Mouse (Mus musculus): Measurements from ENCODE around the gene F3. TPM values are rescaled to one million over a fixed set of nuclear protein-coding genes. Genes with fewer than 3 reads are reported as not detected.
A peak's percentile ranks its signal among the peaks of the same experiment; 100 is the strongest.
"Not testable (repeated sequence)": the region's sequence is repeated elsewhere in the genome, so short reads cannot be mapped to it uniquely, and the experiment has no call there.

F3 gene
- polyA plus RNA-seq, 1 experiment from 2014 or later, result 7.8 TPM

- Histone ChIP-seq H3K4me3 (ENCODE audit: low read depth, low read length) (no peak overlapping the region), H3K4me1 (ENCODE audit: control insufficient read depth, insufficient read depth, low read length) (no peaks in the 10 kb centered on the region), H3K9me3 (ENCODE audit: control insufficient read depth, low read length) (no peaks in the 10 kb centered on the region), H3K4me2 (ENCODE audit: low read depth, low read length) (no peak overlapping the region), H3K36me3 (ENCODE audit: control insufficient read depth, insufficient read depth, low read length) (peaks cover 41% of the 10 kb centered on the region), H3K27me3 (ENCODE audit: control insufficient read depth, insufficient read depth, low read length) (no peaks in the 10 kb centered on the region), H3K27ac (ENCODE audit: low read depth, low read length) (no peak overlapping the region), H3K9ac (replicated peaks; ENCODE audit: low read depth, low read length) (no peak overlapping the region)
- WGBS, result 100% methylated on average over 3 of the region's 3 CpGs
- ATAC-seq (ENCODE audit: low read depth), result no peak
Measured at GRCm38 (mm10) chr3:121768770-121769169, 45.4 kb downstream of the F3 start.

- H3K27me3 ChIP-seq (ENCODE audit: control insufficient read depth, insufficient read depth, low read length); H3K36me3 ChIP-seq (ENCODE audit: control insufficient read depth, insufficient read depth, low read length); H3K4me2 ChIP-seq (ENCODE audit: low read depth, low read length); H3K4me1 ChIP-seq (ENCODE audit: control insufficient read depth, insufficient read depth, low read length); ATAC-seq (ENCODE audit: low read depth); H3K4me3 ChIP-seq (ENCODE audit: low read depth, low read length); H3K9me3 ChIP-seq (ENCODE audit: control insufficient read depth, low read length); H3K27ac ChIP-seq (ENCODE audit: low read depth, low read length); H3K9ac ChIP-seq (replicated peaks; ENCODE audit: low read depth, low read length): not testable (repeated sequence)
- 98% methylated on average over 4 of the region's 4 CpGs for WGBS
Measured at GRCm38 (mm10) chr3:121773336-121773735, 50.0 kb downstream of the F3 start.

- Histone ChIP-seq H3K4me2 (ENCODE audit: low read depth, low read length) (no peak overlapping the region), H3K9ac (replicated peaks; ENCODE audit: low read depth, low read length) (no peak overlapping the region)
Measured at GRCm38 (mm10) chr3:121777943-121778342, 54.6 kb downstream of the F3 start.

GRCm38 (mm10) chr3:121783020-121783419 is 59.7 kb downstream of the F3 start:
- H3K27me3 ChIP-seq (ENCODE audit: control insufficient read depth, insufficient read depth, low read length), result no peaks in the 10 kb centered on the region
- ATAC-seq (ENCODE audit: low read depth), result no peak
- no peaks in the 10 kb centered on the region for H3K9me3 ChIP-seq (ENCODE audit: control insufficient read depth, low read length)
- H3K4me3 ChIP-seq (ENCODE audit: low read depth, low read length), result no peak overlapping the region
- H3K9ac ChIP-seq (replicated peaks; ENCODE audit: low read depth, low read length), result no peak overlapping the region
- no peak overlapping the region for H3K4me2 ChIP-seq (ENCODE audit: low read depth, low read length)
- no peak overlapping the region for H3K27ac ChIP-seq (ENCODE audit: low read depth, low read length)
- H3K4me1 ChIP-seq (ENCODE audit: control insufficient read depth, insufficient read depth, low read length), result no peaks in the 10 kb centered on the region
- 0 out of 2 replicates have a peak, but pooled peaks cover 3% of the 10 kb centered on the region for H3K36me3 ChIP-seq (ENCODE audit: control insufficient read depth, insufficient read depth, low read length)
- WGBS, result 87% methylated on average over 6 of the region's 6 CpGs

More at GRCm38 (mm10) chr3:121777943-121778342, 54.6 kb downstream of the F3 start:
- WGBS, result 44% methylated on average over 7 of the region's 7 CpGs
- Histone ChIP-seq H3K4me3 (ENCODE audit: low read depth, low read length) (no peak overlapping the region), H3K27ac (ENCODE audit: low read depth, low read length) (no peak overlapping the region), H3K36me3 (ENCODE audit: control insufficient read depth, insufficient read depth, low read length) (no peaks in the 10 kb centered on the region), H3K4me1 (ENCODE audit: control insufficient read depth, insufficient read depth, low read length) (no peaks in the 10 kb centered on the region), H3K9me3 (ENCODE audit: control insufficient read depth, low read length) (no peaks in the 10 kb centered on the region), H3K27me3 (ENCODE audit: control insufficient read depth, insufficient read depth, low read length) (no peaks in the 10 kb centered on the region)
- peak; percentile 56; the same call in 1 of the 2 replicates for ATAC-seq (ENCODE audit: low read depth)

Other genes starting within 250 kb of the F3 start
- gene Slc44a3, start 191.1 kb upstream of the F3 start, polyA plus RNA-seq (2014; fragmentation: Nextera tagmentation; extraction: Ambion mirVana), result 0.85 and 1.5 TPM in 2 replicates
- not detected in 2 replicates for gene 4930432M17Rik, start 52.8 kb upstream of the F3 start, polyA plus RNA-seq (2014; fragmentation: Nextera tagmentation; extraction: Ambion mirVana)
- gene Abcd3, start 91.8 kb downstream of the F3 start, polyA plus RNA-seq (2014; fragmentation: Nextera tagmentation; extraction: Ambion mirVana), result 87.4 and 88.0 TPM in 2 replicates
- 11.3 and 38.5 TPM in 2 replicates for gene Arhgap29, start 229.0 kb downstream of the F3 start, polyA plus RNA-seq (2014; fragmentation: Nextera tagmentation; extraction: Ambion mirVana)

Data from neural tube, embryonic 14.5 days (tissue).